Mouse (Mus musculus): Measurements from ENCODE around the gene Gm20388. TPM values are rescaled to one million over a fixed set of nuclear protein-coding genes. Genes with fewer than 3 reads are reported as not detected.

Gm20388 gene
- polyA plus RNA-seq, 1 experiment from 2014 or later, result not detected

GRCm38 (mm10) chr8:121172567-121172966 is 1261.9 kb downstream of the Gm20388 start:
- 54% methylated on average over 8 of the region's 8 CpGs for WGBS
- no peak overlapping the region for H3K27ac ChIP-seq (replicated peaks in 1 of 2; ENCODE audit: control insufficient read depth in 1 of 2, insufficient read depth in 1 of 2, low read depth in 2 of 2, low read length in 2 of 2)
- ATAC-seq (ENCODE audit: insufficient number of reproducible peaks, insufficient read depth, low FRiP score, low read depth), result no peak

GRCm38 (mm10) chr8:121174178-121174577 is 1263.5 kb downstream of the Gm20388 start:
- Histone ChIP-seq H3K4me3 (ENCODE audit: control insufficient read depth in 1 of 2, insufficient read depth in 1 of 2, low read depth in 1 of 2, low read length in 2 of 2) (no peak overlapping the region), H3K36me3 (ENCODE audit: control insufficient read depth, insufficient read depth, low read length) (no peaks in the 10 kb centered on the region), H3K27me3 (ENCODE audit: control insufficient read depth, insufficient read depth, low read length) (no peaks in the 10 kb centered on the region), H3K27ac (replicated peaks in 1 of 2; ENCODE audit: control insufficient read depth in 1 of 2, insufficient read depth in 1 of 2, low read depth in 2 of 2, low read length in 2 of 2) (no peak overlapping the region), H3K4me2 (ENCODE audit: low read length) (no peak overlapping the region), H3K9me3 (ENCODE audit: control insufficient read depth, low read length) (no peaks in the 10 kb centered on the region), H3K9ac (ENCODE audit: low read length) (no peak overlapping the region), H3K4me1 (ENCODE audit: control insufficient read depth in 2 of 2, insufficient read depth in 2 of 2, low read length in 2 of 2) (peaks cover 22% of the 10 kb centered on the region in 2 experiments)
- ATAC-seq (ENCODE audit: insufficient number of reproducible peaks, insufficient read depth, low FRiP score, low read depth), result no peak
- 67% methylated on average over 10 of the region's 10 CpGs for WGBS

More at GRCm38 (mm10) chr8:121172567-121172966, 1261.9 kb downstream of the Gm20388 start:
- Histone ChIP-seq H3K27me3 (ENCODE audit: control insufficient read depth, insufficient read depth, low read length) (no peaks in the 10 kb centered on the region), H3K9me3 (ENCODE audit: control insufficient read depth, low read length) (no peaks in the 10 kb centered on the region), H3K9ac (ENCODE audit: low read length) (no peak overlapping the region), H3K4me2 (ENCODE audit: low read length) (no peak overlapping the region), H3K36me3 (ENCODE audit: control insufficient read depth, insufficient read depth, low read length) (no peaks in the 10 kb centered on the region), H3K4me1 (ENCODE audit: control insufficient read depth in 2 of 2, insufficient read depth in 2 of 2, low read length in 2 of 2) (peaks cover 22 to 27% of the 10 kb centered on the region in 2 experiments), H3K4me3 (ENCODE audit: control insufficient read depth in 1 of 2, insufficient read depth in 1 of 2, low read depth in 1 of 2, low read length in 2 of 2) (no peak overlapping the region)

GRCm38 (mm10) chr8:121174721-121175539 is 1264.3 kb downstream of the Gm20388 start:
- 64% methylated on average over 30 of the region's 30 CpGs for WGBS
- H3K9me3 ChIP-seq (ENCODE audit: control insufficient read depth, low read length), result no peaks in the 10 kb centered on the region
- no peak overlapping the region for H3K9ac ChIP-seq (ENCODE audit: low read length)
- H3K4me3 ChIP-seq (ENCODE audit: control insufficient read depth in 1 of 2, insufficient read depth in 1 of 2, low read depth in 1 of 2, low read length in 2 of 2), result no peak overlapping the region
- H3K27ac ChIP-seq (replicated peaks in 1 of 2; ENCODE audit: control insufficient read depth in 1 of 2, insufficient read depth in 1 of 2, low read depth in 2 of 2, low read length in 2 of 2), result no peak overlapping the region
- peaks cover 19 to 22% of the 10 kb centered on the region in 2 experiments for H3K4me1 ChIP-seq (ENCODE audit: control insufficient read depth in 2 of 2, insufficient read depth in 2 of 2, low read length in 2 of 2)
- H3K27me3 ChIP-seq (ENCODE audit: control insufficient read depth, insufficient read depth, low read length), result no peaks in the 10 kb centered on the region
- no peaks in the 10 kb centered on the region for H3K36me3 ChIP-seq (ENCODE audit: control insufficient read depth, insufficient read depth, low read length)
- no peak for ATAC-seq (ENCODE audit: insufficient number of reproducible peaks, insufficient read depth, low FRiP score, low read depth)
- no peak overlapping the region for H3K4me2 ChIP-seq (ENCODE audit: low read length)

GRCm38 (mm10) chr8:121175540-121176090 is 1265.0 kb downstream of the Gm20388 start:
- WGBS, result 80% methylated on average over 8 of the region's 8 CpGs
- ATAC-seq (ENCODE audit: insufficient number of reproducible peaks, insufficient read depth, low FRiP score, low read depth), result no peak
- Histone ChIP-seq H3K4me3 (ENCODE audit: control insufficient read depth in 1 of 2, insufficient read depth in 1 of 2, low read depth in 1 of 2, low read length in 2 of 2) (no peak overlapping the region), H3K4me1 (ENCODE audit: control insufficient read depth in 2 of 2, insufficient read depth in 2 of 2, low read length in 2 of 2) (peaks cover 13 to 15% of the 10 kb centered on the region in 2 experiments), H3K9me3 (ENCODE audit: control insufficient read depth, low read length) (no peaks in the 10 kb centered on the region), H3K9ac (ENCODE audit: low read length) (no peak overlapping the region), H3K27me3 (ENCODE audit: control insufficient read depth, insufficient read depth, low read length) (no peaks in the 10 kb centered on the region), H3K27ac (replicated peaks in 1 of 2; ENCODE audit: control insufficient read depth in 1 of 2, insufficient read depth in 1 of 2, low read depth in 2 of 2, low read length in 2 of 2) (no peak overlapping the region), H3K36me3 (ENCODE audit: control insufficient read depth, insufficient read depth, low read length) (no peaks in the 10 kb centered on the region), H3K4me2 (ENCODE audit: low read length) (no peak overlapping the region)

GRCm38 (mm10) chr8:121176291-121176690 is 1265.7 kb downstream of the Gm20388 start:
- WGBS, result 23% methylated on average over 3 of the region's 3 CpGs
- H3K9ac ChIP-seq (ENCODE audit: low read length), result no peak overlapping the region
- no peaks in the 10 kb centered on the region for H3K27me3 ChIP-seq (ENCODE audit: control insufficient read depth, insufficient read depth, low read length)
- H3K4me3 ChIP-seq (ENCODE audit: control insufficient read depth in 1 of 2, insufficient read depth in 1 of 2, low read depth in 1 of 2, low read length in 2 of 2), result no peak overlapping the region
- H3K4me2 ChIP-seq (ENCODE audit: low read length), result no peak overlapping the region
- H3K9me3 ChIP-seq (ENCODE audit: control insufficient read depth, low read length), result no peaks in the 10 kb centered on the region
- peaks cover 8 to 11% of the 10 kb centered on the region in 2 experiments; a peak in 3 of 4 replicates for H3K4me1 ChIP-seq (ENCODE audit: control insufficient read depth in 2 of 2, insufficient read depth in 2 of 2, low read length in 2 of 2)
- peak overlapping the region in 1 of 2 experiments; percentile 24; a peak in 1 of 4 replicates for H3K27ac ChIP-seq (replicated peaks in 1 of 2; ENCODE audit: control insufficient read depth in 1 of 2, insufficient read depth in 1 of 2, low read depth in 2 of 2, low read length in 2 of 2)
- H3K36me3 ChIP-seq (ENCODE audit: control insufficient read depth, insufficient read depth, low read length), result no peaks in the 10 kb centered on the region
- ATAC-seq (ENCODE audit: insufficient number of reproducible peaks, insufficient read depth, low FRiP score, low read depth), result no peak

GRCm38 (mm10) chr8:121180474-121181284 is 1270.0 kb downstream of the Gm20388 start:
- no peak overlapping the region for H3K4me3 ChIP-seq (ENCODE audit: control insufficient read depth in 1 of 2, insufficient read depth in 1 of 2, low read depth in 1 of 2, low read length in 2 of 2)
- H3K36me3 ChIP-seq (ENCODE audit: control insufficient read depth, insufficient read depth, low read length), result no peaks in the 10 kb centered on the region
- no peak overlapping the region for H3K4me2 ChIP-seq (ENCODE audit: low read length)
- H3K4me1 ChIP-seq (ENCODE audit: control insufficient read depth in 2 of 2, insufficient read depth in 2 of 2, low read length in 2 of 2), result peaks cover 4 to 6% of the 10 kb centered on the region in 2 experiments; a peak in 2 of 4 replicates
- ATAC-seq (ENCODE audit: insufficient number of reproducible peaks, insufficient read depth, low FRiP score, low read depth), result no peak
- no peak overlapping the region for H3K9ac ChIP-seq (ENCODE audit: low read length)
- H3K9me3 ChIP-seq (ENCODE audit: control insufficient read depth, low read length), result no peaks in the 10 kb centered on the region
- 0 out of 4 replicates have a peak overlapping the region, but pooled peaks of 1 of the 2 experiments have one; percentile 16 for H3K27ac ChIP-seq (replicated peaks in 1 of 2; ENCODE audit: control insufficient read depth in 1 of 2, insufficient read depth in 1 of 2, low read depth in 2 of 2, low read length in 2 of 2)
- 74% methylated on average over 21 of the region's 21 CpGs for WGBS
- H3K27me3 ChIP-seq (ENCODE audit: control insufficient read depth, insufficient read depth, low read length), result no peaks in the 10 kb centered on the region

- no peak overlapping the region for H3K4me2 ChIP-seq (ENCODE audit: low read length)
- H3K9me3 ChIP-seq (ENCODE audit: control insufficient read depth, low read length), result no peaks in the 10 kb centered on the region
- H3K4me3 ChIP-seq (ENCODE audit: control insufficient read depth in 1 of 2, insufficient read depth in 1 of 2, low read depth in 1 of 2, low read length in 2 of 2), result no peak overlapping the region
- WGBS, result 67% methylated on average over 10 of the region's 10 CpGs
- no peak overlapping the region for H3K9ac ChIP-seq (ENCODE audit: low read length)
- H3K27me3 ChIP-seq (ENCODE audit: control insufficient read depth, insufficient read depth, low read length), result no peaks in the 10 kb centered on the region
- no peak for ATAC-seq (ENCODE audit: insufficient number of reproducible peaks, insufficient read depth, low FRiP score, low read depth)
- peaks cover 2 to 6% of the 10 kb centered on the region in 2 experiments; a peak in 2 of 4 replicates for H3K4me1 ChIP-seq (ENCODE audit: control insufficient read depth in 2 of 2, insufficient read depth in 2 of 2, low read length in 2 of 2)
- no peaks in the 10 kb centered on the region for H3K36me3 ChIP-seq (ENCODE audit: control insufficient read depth, insufficient read depth, low read length)
- 0 out of 4 replicates have a peak overlapping the region, but pooled peaks of 1 of the 2 experiments have one; percentile 30 for H3K27ac ChIP-seq (replicated peaks in 1 of 2; ENCODE audit: control insufficient read depth in 1 of 2, insufficient read depth in 1 of 2, low read depth in 2 of 2, low read length in 2 of 2)
Measured at GRCm38 (mm10) chr8:121181285-121181884, 1270.7 kb downstream of the Gm20388 start.

Data from heart, embryonic 14.5 days (tissue).